Mouse (Mus musculus): ENCODE measurements around the gene Scp2.

GRCm38 (mm10) chr4:108068081-108068480 is 76.7 kb downstream of the Scp2 start:
- TF ChIP-seq CTCF (IDR thresholded peaks at IDR 0.05; ENCODE audit: control insufficient read depth, insufficient read depth, insufficient replicate concordance, low read depth, low read length) (no peak), POLR2A (IDR thresholded peaks at IDR 0.05; ENCODE audit: control insufficient read depth, low read depth, low read length) (no peak)
